Mouse (Mus musculus) E14TG2a.4 (cell line): ENCODE data around the gene Tnk2.

Source experiments
- CTCF ChIP-seq: conservative IDR thresholded peaks from 2 replicates; pipeline ENCODE4 v1.5.1; 2014; ENCODE audit warnings: low read length
- POU5F1 ChIP-seq: IDR thresholded peaks from 2 replicates; pipeline ENCODE4 v1.6.1; 2014; ENCODE audit warnings: low read length, borderline replicate concordance

DNA sequence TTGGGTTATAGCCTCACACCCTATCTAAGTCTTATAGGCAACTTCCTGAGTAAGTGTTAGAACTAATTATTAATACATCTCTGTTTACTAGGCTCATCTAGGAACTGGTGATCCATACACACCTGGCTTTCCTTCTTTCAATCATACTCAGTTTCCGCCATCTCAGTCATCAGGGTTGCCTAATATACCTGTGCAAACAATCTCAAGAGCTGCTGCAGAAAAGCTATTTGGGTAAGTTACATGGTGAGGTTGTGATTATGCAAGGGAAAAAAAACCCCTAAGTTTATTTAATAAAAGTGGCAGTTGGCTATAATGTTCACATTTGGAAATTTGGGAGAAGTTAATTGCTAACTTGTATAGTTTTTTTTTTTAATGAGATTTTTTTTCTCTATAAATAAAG, 24.7 kb upstream of the Tnk2 start:
- TF ChIP-seq CTCF: no peak
- no peak for TF ChIP-seq POU5F1
